Mouse (Mus musculus) T-helper 1 cell (primary cell): ENCODE data around the gene Gm42372.

Experiments used
- in situ Hi-C: fragments of 300-600 bp; cut with MboI, MseI; formaldehyde crosslinking; loops from one replicate; pipeline ENCODE4 v1.15.1; 2025; ENCODE audit warnings: high pct_unique_total_duplicates

The Gm42372 gene

DNA sequence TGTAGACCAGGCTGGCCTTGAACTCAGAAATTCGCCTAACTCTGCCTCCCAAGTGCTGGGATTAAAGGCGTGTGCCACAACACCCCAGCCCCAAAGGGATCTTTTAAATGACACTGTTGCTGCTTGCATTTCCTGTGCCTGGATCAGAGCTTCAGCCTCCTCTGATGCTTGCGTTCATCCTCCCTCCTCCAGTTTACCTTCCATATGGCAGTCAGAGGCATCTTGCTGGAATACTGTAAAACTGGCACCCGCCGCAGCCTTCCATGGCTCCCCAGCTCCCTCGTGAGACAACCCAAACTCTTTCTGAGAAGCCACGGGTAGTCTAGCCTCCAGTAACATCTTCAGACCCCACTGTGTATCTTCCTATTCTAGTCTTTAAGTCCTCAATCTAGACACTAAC, 46.0 kb downstream of the Gm42372 start:
- in situ Hi-C loops: no loop called here

DNA sequence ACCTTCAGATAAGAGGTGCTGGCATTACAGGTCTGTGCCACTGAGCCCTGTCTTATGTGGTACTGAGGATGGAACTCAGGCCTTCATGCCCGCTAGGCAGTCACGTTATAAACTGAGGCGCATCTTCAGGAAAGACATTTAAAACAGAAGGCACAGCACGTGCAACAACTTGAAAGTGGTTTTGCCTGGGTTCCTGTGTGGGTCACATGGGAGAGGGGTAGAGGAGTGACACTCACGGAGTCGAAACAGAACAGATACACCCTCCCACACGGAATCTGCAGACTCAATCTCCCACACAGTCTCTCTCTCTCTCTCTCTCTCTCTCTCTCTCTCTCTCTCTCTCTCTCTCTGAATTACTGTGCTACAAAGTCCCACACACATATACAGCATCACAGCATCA, 47.4 kb downstream of the Gm42372 start:
- in situ Hi-C loops: no loop called here
